Mouse (Mus musculus): ENCODE results near the gene Lmo7.

The Lmo7 gene

GRCm38 (mm10) chr14:101729237-101729971 lies at the start of gene Lmo7, which contains the start of gene Gm9922:
TSS of gene Lmo7 (plus strand) at chr14:101729957.
TSS of gene Gm9922 (minus strand) at chr14:101729814.
- DNase-seq = peak; percentile 26

GRCm38 (mm10) chr14:101687696-101688095 lies 42.1 kb upstream of the Lmo7 start:
- no peak for DNase-seq

- DNase-seq = no peak
These were observed 41.4 kb upstream of the Lmo7 start for GRCm38 (mm10) chr14:101688406-101688805.

GRCm38 (mm10) chr14:101704479-101704878 lies 25.3 kb upstream of the Lmo7 start:
- DNase-seq = no peak

- no peak for DNase-seq
These were observed 22.7 kb upstream of the Lmo7 start for GRCm38 (mm10) chr14:101707088-101707487.

- DNase-seq = no peak
These were observed 15.3 kb upstream of the Lmo7 start for GRCm38 (mm10) chr14:101714414-101714813.

- no peak for DNase-seq
These were observed 375 bp downstream of the Lmo7 start for GRCm38 (mm10) chr14:101729972-101730692.

GRCm38 (mm10) chr14:101733542-101734303 lies 4.0 kb downstream of the Lmo7 start:
- DNase-seq = no peak

- no peak for DNase-seq
These were observed 7.7 kb downstream of the Lmo7 start for GRCm38 (mm10) chr14:101737501-101737900.

- no peak for DNase-seq
These were observed 16.9 kb downstream of the Lmo7 start for GRCm38 (mm10) chr14:101746635-101747034.

- DNase-seq = no peak
These were observed 18.1 kb downstream of the Lmo7 start for GRCm38 (mm10) chr14:101747811-101748210.

GRCm38 (mm10) chr14:101748436-101748835 lies 18.7 kb downstream of the Lmo7 start:
- DNase-seq = no peak

GRCm38 (mm10) chr14:101750910-101751309 lies 21.2 kb downstream of the Lmo7 start:
- no peak for DNase-seq

GRCm38 (mm10) chr14:101755425-101755824 lies 25.7 kb downstream of the Lmo7 start:
- no peak for DNase-seq

GRCm38 (mm10) chr14:101762267-101762666 lies 32.5 kb downstream of the Lmo7 start:
- no peak for DNase-seq

GRCm38 (mm10) chr14:101763762-101764295 lies 34.1 kb downstream of the Lmo7 start:
- DNase-seq = no peak

GRCm38 (mm10) chr14:101771336-101771735 lies 41.6 kb downstream of the Lmo7 start:
- no peak for DNase-seq

- DNase-seq = no peak
These were observed 42.0 kb downstream of the Lmo7 start for GRCm38 (mm10) chr14:101771756-101772155.

GRCm38 (mm10) chr14:101774631-101775030 lies 44.9 kb downstream of the Lmo7 start:
- no peak for DNase-seq

- no peak for DNase-seq
These were observed 46.8 kb downstream of the Lmo7 start for GRCm38 (mm10) chr14:101776296-101777128.

- DNase-seq = no peak
These were observed 47.4 kb downstream of the Lmo7 start for GRCm38 (mm10) chr14:101777129-101777493.

GRCm38 (mm10) chr14:101778426-101778825 lies 48.7 kb downstream of the Lmo7 start:
- DNase-seq = no peak
